Mouse (Mus musculus) embryo, embryonic 11 days (tissue): Measurements from ENCODE around the gene Ripor2.
"Not testable (repeated sequence)": the region's sequence is repeated elsewhere in the genome, so short reads cannot be mapped to it uniquely, and the experiment has no call there.

Experiments
- DNase-seq: peaks from one replicate; pipeline ENCODE4 v3.0.0-alpha.2; 2015

Ripor2 gene

DNA sequence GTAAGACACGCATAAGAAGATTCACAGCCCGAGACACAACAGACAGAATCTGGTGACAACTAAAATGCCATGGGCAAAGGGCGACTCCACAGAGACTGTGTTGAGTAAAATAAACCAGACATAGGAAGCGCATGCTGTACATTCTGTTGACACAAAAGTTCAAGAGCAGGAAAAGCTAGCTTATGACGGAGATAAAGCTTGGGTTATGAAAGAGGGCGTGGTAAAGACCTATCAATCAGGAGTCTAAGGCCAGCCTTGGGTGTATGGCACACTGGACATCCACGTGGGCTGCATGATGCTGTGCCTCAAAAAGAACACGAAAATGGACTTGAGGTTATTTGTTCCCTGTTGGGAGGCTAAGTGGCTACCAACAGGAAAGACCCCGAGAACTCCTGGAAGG lies 134.5 kb downstream of the Ripor2 start:
- no peak for DNase-seq

DNA sequence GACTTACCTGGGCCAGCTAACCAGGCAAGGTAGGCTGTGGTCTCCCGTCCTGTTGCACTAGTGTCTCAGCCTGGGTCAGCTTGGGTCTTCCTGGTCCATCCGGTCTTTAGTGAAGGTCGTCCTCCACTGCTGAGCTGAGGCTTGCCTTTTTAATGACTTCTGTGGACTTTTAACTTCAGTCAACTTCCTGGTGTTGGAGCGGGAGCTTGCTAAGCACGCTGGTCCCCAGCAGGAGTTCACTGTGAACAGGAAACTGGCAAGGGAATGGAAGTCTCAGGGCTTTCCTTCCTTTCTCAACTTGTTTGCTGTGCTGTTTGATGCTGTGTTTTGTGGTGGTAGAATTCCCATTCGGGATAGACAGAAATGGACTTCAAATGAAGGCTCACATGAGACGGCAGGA lies 135.7 kb downstream of the Ripor2 start:
- no peak for DNase-seq

DNA sequence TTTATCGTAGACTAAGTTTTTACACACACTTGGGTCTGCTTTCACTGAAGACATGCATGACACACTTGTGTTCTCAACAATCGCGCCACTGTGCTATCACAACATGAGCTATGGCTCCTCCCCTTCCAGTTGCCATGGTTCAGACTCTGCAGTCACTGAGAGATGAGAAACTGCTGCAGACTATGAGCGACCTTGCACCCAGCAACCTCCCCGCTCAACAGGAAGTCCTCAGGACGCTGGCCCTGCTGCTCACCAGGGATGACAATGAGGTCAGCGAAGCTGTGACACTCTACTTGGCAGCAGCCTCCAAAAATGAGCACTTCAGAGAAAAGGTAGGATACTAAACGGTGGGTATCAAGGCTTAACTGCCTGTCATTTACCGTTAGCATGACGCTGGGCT lies 139.5 kb downstream of the Ripor2 start:
- no peak for DNase-seq

DNA sequence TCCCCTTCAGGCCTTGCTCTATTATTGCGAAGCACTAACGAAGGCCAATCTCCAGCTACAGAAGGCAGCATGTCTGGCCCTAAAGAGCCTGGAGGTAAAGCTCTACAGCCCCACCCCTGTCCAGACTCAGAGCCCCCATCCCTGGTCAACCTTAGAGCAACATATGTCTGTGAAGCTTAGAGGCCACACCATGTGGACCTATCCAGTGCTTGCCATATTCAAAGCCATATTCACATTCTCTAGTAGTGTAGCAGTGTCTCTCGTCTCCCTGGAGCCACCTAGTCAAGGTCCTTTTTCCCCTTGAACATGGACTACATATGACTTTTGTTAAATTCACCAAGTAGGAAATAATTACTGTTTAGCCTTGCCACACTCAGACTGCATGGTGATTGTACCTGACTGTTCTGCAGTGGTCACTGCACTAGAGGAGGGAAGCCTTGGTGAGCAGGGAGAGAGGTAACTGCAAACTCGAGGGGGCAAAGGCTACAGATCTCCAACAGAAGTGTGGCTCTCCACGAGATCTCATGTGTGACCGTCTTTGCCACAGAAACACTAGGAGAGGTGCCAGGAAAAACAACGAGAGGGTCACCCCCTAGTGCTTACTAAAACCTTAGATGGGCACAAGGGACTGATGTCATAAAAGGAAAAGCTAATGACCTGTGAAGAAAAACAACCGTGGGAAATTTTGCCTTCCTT lies 141.9 kb downstream of the Ripor2 start:
- DNase-seq, result no peak

DNA sequence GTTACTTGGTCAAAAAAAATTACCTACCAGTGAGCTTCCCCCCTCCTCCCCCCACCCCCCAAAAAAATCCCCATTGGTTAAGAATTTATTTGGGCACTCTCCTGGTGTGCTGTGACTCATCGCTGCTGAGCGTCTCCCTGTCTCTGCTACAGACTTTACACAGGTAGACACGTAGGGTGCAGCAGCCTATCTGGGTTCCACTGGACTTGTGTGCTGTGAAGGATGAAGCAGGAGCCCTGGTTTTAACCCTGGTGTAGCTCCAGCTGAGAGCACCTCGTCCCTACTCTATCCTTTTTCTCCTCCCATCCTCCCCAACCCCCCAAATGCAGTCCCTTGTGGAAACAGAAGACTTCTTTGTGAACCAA lies 142.4 kb downstream of the Ripor2 start:
- DNase-seq, result no peak

DNA sequence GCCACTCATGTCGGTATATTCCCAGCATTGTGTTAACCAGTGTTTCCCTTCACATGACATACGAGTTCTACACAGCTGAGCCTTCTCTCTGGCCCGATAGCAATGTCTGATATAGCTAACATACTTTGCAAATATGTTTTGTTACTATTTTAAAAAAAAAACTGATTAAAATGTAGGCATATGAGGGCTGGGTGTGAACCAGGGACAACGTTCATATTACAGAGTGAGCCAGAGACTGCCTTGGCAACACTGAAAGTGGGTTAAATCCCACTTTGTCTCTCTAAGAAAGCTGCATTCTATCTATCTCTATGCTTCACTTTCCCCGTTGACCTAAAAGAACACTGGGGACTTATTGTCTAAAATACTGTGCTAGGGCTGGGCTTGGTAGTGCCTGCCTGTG lies 147.1 kb downstream of the Ripor2 start:
- DNase-seq, result no peak

DNA sequence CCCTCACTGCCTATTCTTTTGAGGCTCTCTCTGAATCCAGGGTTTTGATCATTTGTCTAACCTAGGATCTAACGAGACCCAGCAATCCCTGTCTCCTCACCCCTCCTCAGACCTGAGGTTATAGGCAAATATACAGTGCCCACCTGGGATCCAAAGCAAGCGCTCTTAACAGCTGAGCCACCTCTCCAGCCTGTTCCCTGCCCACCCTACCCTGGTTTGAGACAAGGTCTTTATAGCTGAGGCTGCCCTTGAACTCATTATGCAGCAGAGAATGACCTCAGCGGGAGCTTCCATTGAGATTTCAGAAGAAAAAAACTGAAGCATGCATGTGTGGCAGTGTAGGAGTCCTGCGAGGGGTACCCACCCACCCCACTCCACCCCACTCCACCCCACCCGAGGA lies 152.5 kb downstream of the Ripor2 start:
- DNase-seq, result no peak

DNA sequence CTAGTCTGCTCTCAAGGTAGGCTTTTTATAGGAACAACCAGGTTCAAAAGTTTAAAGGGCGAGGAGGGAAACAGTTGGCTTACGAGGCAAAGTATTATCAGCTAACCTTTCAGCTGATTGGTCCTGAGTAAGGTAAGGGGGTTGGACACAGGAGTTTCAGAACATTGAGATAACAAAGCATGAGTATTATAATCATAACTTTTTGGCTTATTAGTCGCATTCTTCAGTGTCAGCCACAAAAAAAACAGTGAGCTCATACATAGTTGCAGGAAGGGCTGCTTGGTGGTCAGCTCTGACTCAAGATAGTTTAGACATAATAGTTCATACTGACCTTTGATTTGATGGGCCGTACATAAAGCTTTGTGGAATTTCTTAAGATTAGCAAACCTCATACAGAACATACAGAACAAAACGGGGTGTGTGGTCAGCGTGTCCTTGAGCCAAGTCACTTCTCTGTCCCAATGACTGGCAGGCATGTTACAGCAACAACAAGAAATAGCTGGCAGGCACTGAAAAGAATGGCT lies 153.7 kb downstream of the Ripor2 start:
- DNase-seq, result no peak

DNA sequence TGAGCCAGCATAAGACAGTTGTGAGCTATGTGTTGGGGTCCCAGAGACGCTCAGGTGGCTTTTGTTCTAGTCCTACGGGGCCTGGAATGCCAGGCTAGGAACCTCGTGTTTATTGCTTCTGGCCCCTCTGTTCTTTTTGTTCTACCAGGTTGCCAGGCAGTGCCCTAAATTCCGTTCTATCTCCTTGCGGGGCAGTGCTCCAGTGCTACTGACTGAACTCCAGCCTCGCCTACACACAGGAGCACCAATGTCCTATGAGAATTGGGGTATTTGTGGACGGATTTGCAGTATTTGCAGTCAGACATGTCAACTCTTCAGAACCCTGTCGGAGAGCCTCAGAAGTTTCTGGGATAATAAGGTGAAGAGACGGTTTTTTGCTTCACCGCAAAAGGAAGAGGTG lies 159.0 kb downstream of the Ripor2 start, which contains the start of gene Armh2:
Armh2 (plus strand) TSS at position 205 of the 400 bp plus-strand sequence.
- no peak for DNase-seq

DNA sequence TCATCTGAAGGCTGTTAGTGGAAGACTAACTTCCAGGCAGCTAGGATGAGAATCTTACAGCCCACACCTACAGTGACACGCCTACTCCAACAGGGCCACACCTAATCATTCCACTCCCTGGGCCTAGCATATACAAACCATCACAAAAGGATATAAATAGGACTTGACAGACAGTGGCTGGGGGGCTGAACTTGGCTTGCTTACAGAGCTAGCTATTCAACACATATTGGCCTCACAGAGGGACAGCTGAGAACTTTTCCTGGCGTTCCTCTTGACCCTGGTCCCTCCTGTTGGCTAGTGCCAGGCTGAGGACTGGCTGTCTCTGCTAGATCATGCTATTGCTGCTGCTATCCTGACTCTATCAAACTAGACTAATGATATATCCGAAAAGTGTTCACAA lies 165.8 kb downstream of the Ripor2 start:
- DNase-seq, result no peak

DNA sequence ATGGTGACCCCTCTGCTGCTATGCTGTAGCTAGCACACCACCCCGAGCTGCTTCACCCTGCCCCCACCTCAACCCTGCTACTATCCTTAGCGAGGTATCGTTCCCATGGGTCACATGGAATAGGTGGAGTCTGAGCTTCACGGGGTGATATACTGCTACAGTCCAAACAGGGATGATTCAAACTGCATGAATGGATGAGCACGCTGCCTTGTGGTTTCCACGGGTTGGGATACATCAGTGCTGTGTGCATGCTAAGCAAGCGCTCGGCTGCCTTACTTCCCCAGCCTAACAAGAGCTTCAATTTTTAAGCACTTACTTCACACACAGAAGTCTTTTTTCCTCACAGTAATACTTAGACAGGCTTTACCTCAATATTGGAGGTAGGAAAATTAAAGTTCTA lies 168.8 kb downstream of the Ripor2 start:
- no peak for DNase-seq

DNA sequence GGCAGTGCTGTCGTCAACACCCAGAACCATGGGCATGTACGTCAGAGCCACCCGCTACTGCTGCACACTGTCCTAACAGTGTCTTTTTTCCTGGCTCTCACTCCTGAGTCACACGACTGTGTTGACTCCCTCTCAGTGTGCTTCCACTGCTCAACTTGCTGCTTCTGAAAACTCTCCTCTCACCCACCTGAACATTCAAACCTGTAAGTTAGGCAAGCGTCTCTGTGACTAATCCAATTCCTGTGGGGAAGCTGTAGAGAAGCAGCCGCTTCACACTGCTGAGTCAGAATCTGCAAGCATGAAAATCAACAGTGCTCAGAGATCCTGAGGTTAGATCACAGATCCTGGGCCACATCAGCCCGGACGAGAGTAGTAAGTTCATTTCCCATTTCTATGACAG lies 169.4 kb downstream of the Ripor2 start:
- DNase-seq, result no peak

DNA sequence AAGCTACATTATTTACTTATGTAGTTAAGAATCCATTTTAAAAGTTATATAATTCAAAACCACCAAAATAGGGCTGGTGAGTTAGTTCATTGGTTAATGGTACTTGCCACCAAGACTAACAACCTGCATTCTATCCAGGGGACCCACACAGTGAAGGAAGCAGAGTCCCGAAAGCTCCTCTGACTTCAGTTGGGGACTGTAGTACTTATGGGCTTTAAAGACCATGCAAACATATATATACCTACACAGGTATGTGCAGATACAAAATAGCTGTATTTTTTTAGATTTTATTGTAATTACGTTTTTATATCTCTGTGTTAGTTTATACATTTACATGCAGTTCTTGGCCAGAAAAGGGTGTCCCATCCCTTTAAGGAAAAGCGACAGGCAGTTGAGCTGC lies 174.8 kb downstream of the Ripor2 start:
- DNase-seq, result no peak

DNA sequence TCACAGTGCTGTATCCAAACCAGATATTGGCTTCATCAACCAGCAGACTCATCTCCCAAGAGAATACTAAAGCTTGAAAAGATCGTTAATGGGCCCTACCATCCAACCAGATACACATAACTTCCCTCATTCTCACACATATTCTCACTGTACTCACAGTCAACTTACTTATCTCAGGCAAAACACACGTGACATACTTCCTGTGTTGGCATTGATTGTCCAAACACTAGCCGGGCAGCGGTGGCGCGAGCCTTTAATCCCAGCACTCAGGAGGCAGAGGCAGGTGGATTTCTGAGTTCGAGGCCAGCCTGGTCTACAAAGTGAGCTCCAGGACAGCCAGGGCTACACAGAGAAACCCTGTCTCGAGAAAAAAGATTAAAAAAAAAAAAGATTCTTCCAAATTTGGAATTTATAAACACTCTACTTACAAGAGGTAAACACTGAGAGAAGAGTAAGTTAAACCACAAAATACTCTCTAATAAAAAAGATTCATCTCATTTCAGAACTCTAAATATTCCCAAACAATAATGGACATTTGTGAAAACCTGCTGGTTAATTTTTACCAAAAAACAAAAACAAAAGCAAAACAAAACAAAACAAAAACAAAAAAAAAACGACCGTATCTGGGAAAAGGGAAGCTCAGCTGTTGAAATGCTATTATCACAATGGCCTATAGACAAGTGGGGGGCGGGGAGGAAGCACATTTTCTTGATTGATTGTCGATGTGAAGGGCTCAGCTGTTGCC lies 176.0 kb downstream of the Ripor2 start:
- no peak for DNase-seq

DNA sequence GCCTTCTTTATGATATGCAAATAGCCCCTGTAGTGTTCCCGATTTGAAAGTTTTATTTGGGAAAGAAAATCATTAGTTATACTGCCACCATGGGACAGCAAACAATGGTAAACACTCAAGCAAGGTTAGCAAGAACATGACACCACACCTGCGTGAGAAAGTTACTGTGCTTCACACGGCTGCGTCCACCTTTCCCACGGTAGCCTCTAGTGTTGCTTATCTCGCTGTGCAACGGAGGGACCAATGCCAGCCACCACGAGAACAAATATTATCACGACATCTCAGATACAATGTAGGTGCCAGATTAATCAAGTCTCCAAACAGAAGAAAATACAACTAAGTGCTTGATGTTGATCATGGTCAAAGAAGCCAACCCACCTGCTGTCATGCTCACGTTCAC lies 177.5 kb downstream of the Ripor2 start:
- no peak for DNase-seq

DNA sequence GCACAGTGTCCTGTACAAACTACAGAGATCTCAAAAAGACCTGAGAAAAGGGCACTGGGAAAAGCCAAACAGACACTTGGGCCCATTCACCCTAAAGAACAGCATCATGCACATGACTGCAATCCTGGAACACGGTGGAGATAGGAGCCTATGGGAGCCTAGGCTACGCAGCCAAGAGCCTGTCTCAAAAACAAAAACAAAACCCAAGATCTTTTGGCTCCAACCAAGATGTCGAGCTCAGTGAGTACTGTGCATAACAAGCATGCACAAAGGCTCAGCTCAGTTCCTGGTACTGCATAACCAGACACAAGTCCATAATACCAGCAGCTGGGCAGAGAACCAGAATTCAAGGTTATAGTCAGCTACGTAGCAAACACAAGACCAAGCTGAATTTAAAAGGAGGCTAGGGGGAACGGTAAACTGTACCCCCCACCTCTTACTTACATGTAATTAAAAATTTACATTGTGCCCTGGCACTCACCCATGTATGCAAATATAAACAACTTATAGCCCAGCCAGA lies 178.4 kb downstream of the Ripor2 start:
- no peak for DNase-seq

DNA sequence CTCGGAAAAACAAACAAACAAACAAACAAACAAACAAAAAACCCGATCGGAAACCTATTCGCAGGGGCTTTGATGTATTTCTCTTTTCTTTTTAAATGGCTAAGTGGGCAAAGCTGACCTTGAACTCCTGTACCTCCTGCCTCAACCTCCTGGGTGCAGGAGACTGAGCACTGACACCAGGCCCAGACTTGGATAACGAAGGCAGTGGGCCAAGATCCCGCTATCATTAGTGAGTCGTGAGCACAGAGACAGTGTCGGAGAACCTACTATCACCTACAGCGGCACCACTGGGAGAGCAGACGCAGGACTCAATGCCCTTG lies 179.1 kb downstream of the Ripor2 start:
- no peak for DNase-seq

DNA sequence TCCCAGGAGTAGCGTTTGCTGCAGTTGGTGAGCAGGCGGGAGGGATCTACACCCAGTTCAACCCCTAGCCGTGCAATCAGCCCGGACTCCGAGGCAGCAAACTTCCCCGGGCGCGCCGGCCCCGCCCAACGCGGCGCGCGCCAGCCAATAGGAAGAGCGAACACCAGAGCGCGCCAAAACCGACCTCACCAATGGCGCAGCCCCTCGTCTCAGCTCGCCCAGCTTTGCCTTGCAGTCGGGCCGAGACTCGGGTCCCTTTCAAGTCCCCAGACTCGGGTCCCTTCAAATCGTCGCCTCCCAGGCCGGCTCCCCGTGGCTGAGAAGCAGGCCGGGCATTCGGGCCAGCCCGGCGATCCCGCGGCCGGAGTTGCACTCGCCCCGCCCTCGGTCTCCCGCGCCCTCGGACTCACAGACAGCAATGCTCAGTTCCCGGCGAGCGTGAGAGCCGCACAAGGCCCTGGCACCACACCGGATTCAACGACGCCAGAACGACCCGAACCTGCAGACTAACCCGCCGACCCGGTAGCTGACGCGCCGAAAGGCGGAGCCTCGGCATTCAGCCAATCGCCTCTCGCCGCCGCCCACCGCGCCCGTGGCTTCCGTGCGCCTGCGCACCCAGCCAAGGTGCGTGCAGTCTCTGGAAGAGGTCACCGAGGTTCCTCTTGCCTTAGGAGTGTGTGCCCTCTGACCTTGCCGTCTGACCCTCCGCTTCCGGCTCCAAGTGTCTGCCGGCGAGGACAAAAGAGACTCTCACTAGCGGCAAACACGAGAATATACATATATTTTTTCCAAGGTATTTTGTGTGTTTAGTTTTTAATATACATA lies 179.6 kb downstream of the Ripor2 start, which contains the start of gene Gmnn:
Gmnn (minus strand) TSS at position 521 of the 825 bp plus-strand sequence.
- DNase-seq, result peak; percentile 95

DNA sequence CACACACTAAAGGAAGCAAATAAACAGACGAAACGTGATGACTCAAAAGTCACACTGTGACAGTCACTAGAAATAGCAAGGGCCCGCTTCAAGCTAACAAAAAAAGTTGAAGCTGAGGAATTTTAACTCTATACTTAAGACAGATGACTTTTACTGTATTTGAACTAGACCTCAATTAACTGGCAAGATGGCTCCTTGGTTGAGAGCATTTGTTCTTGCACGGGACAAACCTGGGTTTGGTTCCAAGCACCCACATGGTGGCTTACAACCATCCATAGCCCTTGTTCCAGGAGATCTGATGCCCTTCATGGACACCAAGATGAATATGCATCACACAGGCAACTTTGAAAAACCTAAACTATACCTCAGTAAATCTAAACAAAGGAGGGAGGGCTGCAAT lies 180.3 kb downstream of the Ripor2 start:
- no peak for DNase-seq

DNA sequence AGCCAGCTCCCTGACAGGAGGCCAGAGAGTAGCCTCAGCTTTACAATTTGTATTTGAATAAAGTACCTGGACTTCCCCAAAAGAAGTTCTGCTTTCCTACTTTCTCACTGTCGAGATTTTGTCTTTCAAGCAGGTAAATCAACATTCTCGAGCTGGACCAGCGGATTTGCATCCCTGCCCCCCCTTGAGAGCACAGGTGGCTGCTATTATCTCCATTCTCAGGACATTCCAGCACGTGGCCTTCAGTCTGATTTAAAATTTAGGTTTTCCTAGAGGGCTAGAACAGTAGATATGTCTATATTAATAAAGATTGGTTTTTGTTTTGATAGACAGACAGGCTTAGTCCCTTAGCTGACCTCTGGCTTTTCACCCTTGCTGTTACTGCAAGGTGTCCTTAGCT lies 185.8 kb downstream of the Ripor2 start:
- DNase-seq, result not testable (repeated sequence)

DNA sequence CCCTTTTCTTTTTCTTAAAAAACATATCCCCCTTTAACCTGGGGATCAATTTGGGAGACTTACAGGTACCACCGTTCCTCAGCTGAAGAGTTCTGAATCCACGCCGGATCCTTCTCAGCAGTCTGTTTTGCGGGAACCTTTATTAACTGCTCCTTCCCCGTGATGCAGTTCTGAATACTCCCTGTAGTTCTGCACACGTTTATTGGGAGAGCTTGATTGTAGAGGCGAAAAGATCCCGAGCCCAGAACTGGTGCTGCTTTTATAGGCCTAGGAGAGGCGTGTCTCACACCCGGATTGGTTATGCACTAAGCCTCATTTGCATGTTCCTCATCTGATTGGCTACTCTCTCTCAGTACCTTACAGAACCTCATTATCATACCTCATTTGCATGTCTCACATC lies 189.5 kb downstream of the Ripor2 start:
- not testable (repeated sequence) for DNase-seq

DNA sequence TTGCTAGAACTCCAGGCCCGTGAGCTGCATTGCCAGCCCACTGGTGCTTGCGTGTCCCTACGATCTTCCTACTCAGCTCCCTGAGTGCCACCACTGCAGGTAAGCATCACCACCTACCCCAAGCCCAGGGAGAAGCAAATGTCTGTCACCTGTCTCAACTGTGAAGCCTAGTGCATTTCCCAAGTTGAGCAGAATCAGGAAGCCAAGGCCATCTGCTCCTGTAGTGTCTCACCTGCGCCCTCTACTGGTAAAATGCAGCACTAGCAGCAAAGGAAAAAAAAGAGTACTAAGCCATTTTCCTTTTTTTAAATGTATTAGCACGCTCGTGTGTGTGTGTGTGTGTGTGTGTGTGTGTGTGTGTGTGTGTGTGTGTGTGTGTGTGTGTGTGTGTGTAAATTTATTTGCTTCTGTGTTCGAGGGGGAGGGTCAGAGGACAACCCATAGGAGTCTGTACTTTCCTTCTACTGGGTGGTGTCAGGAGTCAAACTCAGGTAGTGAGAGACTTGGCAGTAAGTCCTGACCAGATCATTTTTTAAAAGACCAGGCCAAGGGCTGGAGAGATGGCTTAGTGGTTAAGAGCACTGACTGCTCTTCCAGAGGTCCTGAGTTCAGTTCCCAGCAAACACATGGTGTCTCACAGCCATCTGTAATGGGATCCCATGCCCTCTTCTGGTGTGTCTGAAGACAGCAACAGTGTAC lies 194.3 kb downstream of the Ripor2 start:
- peak; percentile 84 for DNase-seq

DNA sequence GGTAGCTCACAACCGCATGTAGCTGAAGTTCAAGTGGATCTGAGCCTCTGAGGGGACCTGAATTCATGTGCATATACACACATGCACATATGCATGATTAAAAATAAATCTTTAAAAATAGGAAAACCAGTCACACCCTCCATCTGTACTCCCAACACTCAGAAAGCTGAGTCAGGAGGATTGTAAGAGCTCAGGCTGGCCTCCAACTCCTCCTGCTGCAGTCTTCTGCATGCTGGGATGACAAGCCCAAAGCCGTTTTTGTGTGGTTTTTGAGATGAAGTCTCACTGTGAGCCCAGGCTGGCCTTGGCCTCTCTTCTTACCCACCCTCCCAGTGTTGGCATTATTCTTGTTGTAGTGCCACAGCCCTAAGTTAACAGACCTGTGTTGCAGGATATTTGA lies 196.0 kb downstream of the Ripor2 start:
- DNase-seq, result no peak
